Mouse (Mus musculus) R1 (cell line): ENCODE data around the gene Ctsl.

Experiments used
- DNase-seq: peaks from one replicate; pipeline ENCODE4 v3.0.0-alpha.2; 2018; ENCODE audit warnings: low read depth, low spot score

Gene Ctsl

GRCm38 (mm10) chr13:64370173-64370940 is at the start of gene Ctsl:
Gene Ctsl (minus strand): TSS chr13:64370890.
- peak; percentile 96 for DNase-seq

GRCm38 (mm10) chr13:64416955-64417601 is 46.4 kb upstream of the Ctsl start:
- no peak for DNase-seq

- DNase-seq, result no peak
These were observed 45.0 kb upstream of the Ctsl start for GRCm38 (mm10) chr13:64415659-64416058.

- no peak for DNase-seq
These were observed 42.1 kb upstream of the Ctsl start for GRCm38 (mm10) chr13:64412752-64413257.

- no peak for DNase-seq
These were observed 40.6 kb upstream of the Ctsl start for GRCm38 (mm10) chr13:64411282-64411681.

- DNase-seq, result no peak
These were observed 39.9 kb upstream of the Ctsl start for GRCm38 (mm10) chr13:64410604-64411003.

- DNase-seq, result no peak
These were observed 37.3 kb upstream of the Ctsl start for GRCm38 (mm10) chr13:64407992-64408391.

GRCm38 (mm10) chr13:64405550-64405949 is 34.9 kb upstream of the Ctsl start:
- no peak for DNase-seq

- no peak for DNase-seq
These were observed 32.8 kb upstream of the Ctsl start for GRCm38 (mm10) chr13:64403519-64403918.

GRCm38 (mm10) chr13:64402951-64403460 is 32.3 kb upstream of the Ctsl start:
- DNase-seq, result no peak

- no peak for DNase-seq
These were observed 31.8 kb upstream of the Ctsl start for GRCm38 (mm10) chr13:64402504-64402949.

- DNase-seq, result no peak
These were observed 31.3 kb upstream of the Ctsl start for GRCm38 (mm10) chr13:64402006-64402405.

GRCm38 (mm10) chr13:64400801-64401361 is 30.2 kb upstream of the Ctsl start:
- DNase-seq, result no peak

GRCm38 (mm10) chr13:64399906-64400305 is 29.2 kb upstream of the Ctsl start:
- no peak for DNase-seq

- no peak for DNase-seq
These were observed 27.4 kb upstream of the Ctsl start for GRCm38 (mm10) chr13:64398065-64398464.

- DNase-seq, result no peak
These were observed 26.3 kb upstream of the Ctsl start for GRCm38 (mm10) chr13:64396979-64397378.

- DNase-seq, result no peak
These were observed 17.7 kb upstream of the Ctsl start for GRCm38 (mm10) chr13:64388415-64388814.

- DNase-seq, result no peak
These were observed 15.4 kb upstream of the Ctsl start for GRCm38 (mm10) chr13:64386048-64386447.

- DNase-seq, result no peak
These were observed 14.2 kb upstream of the Ctsl start for GRCm38 (mm10) chr13:64384937-64385336.

- no peak for DNase-seq
These were observed 9.6 kb upstream of the Ctsl start for GRCm38 (mm10) chr13:64380251-64380650.

GRCm38 (mm10) chr13:64378601-64379000 is 7.9 kb upstream of the Ctsl start:
- no peak for DNase-seq

- DNase-seq, result no peak
These were observed 5.8 kb upstream of the Ctsl start for GRCm38 (mm10) chr13:64376472-64376871.
